Mouse (Mus musculus): ENCODE data around the gene Mrpl1. TPM values are rescaled to one million over a fixed set of nuclear protein-coding genes. Genes with fewer than 3 reads are reported as not detected.

Gene Mrpl1
- total RNA-seq, 2 experiments from 2014 or later: 21.1 to 22.8 TPM

DNA sequence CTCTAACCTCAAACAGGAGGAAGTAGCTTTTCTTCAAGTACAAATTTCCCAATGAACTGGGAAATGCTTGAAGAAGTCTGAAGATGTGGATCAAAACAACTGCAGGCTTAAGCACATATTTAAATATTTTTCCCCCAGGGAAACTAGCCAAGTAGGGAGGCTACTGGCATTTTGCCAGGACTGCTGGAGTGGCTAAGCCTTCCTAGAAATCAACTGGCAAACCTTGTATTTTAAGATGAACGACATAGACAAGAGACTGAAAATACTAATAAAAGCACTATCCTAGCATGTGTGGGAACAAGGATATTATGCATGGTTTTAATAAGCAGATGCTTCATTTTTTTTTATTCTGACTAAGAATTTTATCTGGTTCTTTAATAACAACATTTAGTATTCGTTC, 2.4 kb upstream of the Mrpl1 start:
- peak; percentile 57 to 63 for DNase-seq

GRCm38 (mm10) chr5:96207531-96207930, 1.8 kb upstream of the Mrpl1 start:
- no peak for DNase-seq

GRCm38 (mm10) chr5:96208543-96208942, 750 bp upstream of the Mrpl1 start:
- no peak for DNase-seq

DNA sequence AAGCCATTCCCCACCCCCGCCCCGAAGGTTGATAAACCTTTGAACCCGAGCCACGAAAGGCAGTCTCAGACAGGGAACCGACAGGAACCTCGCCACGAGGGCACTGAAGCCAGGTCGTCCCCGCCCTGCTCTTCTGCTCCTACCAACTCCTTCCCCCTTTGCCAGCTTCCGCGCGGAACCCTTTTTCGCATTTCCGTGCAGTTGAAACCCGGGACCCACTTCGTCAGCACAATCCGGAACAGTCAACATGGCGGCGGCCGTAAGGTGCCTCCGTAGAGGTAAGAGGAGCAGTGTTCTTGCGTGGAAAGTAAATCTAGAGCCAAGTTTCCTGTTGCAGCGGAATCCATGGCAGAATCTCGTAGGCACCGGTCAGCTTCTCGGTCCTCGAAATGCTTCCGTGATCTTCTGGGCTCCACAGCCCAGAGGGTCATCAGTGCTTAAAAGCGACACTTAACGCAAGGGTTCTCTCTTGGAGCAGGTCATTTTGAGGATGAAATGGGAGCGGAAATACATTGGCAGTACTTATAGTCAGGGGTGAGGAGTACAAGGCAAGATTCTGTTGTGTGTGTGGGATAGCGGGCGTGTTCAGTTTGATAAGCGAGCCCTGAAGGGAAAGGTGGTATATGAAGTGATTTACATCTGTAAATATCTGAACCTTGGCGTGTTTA, 757 bp downstream of the Mrpl1 start:
- DNase-seq: peak; percentile 92

DNA sequence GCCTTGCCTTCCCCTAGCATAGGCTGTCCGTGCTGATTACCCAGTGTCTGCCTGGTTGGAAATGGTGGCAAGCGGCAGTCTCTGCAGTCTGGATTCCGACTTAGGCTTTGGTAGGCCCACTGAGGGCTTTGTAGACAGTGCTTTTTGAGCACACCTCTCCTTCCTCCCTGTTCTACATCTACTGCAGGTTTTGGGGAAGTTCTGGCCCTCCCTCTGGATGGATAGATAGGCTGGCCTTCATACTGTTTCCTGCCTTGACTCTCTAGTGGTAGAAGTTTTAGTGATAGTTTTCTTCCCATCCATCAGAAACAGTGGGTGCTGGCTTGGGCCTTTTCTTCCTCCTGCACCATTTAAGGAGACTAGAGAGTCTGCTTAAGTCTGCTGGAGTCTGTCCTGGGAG, 9.4 kb downstream of the Mrpl1 start:
- no peak for DNase-seq

DNA sequence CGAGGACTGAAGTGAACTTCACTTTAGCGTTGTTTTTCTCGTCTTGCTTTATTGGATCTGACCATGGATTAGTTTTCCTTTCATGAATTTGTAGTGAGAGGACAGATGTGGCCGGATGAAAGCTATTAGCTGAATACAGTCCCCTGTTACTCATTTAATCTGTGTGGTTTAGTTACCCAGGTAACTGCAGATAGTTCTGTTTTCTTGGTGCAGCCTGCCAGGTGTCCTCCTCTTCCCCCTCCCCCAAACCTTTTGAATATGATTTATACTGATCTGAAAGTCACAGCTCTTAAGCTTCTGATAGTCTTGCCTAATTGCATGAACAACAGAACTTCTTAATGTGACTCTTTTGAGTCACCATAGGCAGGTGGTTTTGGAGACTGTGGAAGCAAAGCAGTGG, 10.2 kb downstream of the Mrpl1 start:
- DNase-seq: no peak

- no peak for DNase-seq
Observed at GRCm38 (mm10) chr5:96221298-96221697, 12.0 kb downstream of the Mrpl1 start.

GRCm38 (mm10) chr5:96221812-96222585, 12.7 kb downstream of the Mrpl1 start:
- DNase-seq: peak; percentile 37 to 41

DNA sequence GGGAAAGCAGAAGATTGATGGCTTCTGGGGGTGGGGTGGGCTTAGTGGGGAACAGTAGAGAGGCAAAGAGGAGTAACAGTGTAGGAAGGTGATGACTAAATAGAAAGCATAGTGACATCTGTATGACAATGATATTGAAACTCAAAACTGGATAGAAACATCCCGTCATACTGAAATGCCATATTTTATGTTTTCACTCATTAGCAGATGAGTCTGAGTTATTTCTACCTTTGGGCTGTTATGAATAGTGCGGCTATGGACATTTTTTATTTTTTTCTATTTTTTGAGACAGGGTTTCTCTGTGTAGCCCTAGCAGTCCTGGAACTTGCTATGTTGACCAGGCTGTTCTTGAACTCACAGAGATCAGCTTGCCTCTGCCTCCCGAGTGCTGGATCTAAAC, 13.7 kb downstream of the Mrpl1 start:
- no peak for DNase-seq

DNA sequence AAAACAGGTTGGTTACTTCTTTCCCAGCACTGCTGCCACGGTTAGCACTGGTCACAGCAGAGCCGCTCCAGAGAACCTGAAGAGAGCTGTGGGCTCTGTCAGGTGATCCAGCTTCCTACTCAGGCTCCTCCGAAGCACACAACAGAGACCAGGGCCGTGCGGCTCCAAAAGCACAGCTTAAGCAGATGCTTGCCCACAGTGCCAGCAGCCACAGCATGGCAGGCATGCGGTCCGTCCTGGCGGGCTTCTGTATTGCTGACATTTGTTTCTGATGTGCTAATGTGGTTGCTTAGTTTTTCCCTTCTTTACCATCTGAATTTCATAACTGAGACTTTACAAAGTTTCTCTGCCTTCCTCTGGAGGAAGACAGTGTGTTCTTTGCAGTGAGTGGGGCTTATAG, 17.2 kb downstream of the Mrpl1 start:
- DNase-seq: no peak

DNA sequence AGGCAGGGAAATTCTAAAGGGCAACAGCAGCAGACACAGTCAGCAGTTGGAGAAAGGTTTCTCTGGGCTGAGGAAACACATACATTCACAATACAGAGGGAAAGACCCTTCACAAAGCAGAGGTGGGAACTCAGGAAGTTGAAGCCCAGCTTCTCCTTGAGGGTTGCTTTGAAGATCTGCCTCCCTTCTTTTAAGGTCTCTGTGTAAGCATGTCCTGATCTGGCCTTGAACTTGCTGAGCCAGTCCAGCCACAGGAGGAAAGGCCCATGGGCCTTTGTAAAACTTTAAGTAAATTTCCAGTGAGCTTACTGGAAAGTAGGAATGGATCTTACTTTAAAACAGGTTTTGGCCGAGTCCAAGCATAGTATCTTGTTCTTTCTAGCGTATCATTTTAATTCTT, 19.7 kb downstream of the Mrpl1 start:
- no peak for DNase-seq

DNA sequence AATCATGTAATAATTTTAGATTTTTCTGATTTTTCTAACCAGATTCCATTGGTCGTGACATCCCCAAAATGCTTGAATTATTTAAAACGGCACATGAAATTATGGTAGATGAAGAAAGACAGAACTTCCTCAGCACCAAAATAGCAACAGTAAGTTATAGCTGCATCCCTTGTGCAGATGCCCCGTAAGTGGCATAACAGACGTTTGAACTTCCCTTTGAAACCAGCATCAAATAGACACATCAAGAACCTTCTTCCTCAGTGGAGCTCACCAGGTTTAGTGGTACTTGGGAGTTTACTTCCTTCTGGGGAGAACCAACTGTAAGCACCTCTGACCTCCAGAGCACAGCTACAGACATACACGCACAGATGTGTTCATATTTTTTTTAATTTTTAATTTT, 29.5 kb downstream of the Mrpl1 start:
- DNase-seq: no peak

DNA sequence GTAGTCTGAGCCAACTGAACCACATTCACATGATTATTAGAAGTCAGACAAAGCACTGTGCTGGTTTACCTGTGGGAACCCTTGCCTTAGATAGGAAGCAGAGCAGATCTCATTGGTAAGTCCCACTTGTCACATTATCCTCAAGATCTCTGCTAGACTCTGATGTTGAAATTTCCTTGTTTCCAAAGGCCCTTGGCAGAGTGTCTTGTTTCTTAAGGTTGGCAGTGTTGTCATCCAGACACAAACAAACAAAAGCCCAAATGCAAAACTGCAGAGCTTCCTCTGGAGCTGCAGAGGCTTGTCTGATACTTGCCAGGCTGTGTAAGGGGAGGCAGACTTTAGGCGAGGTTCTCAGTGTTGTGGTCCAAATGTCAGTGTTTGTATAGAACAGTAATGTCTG, 31.6 kb downstream of the Mrpl1 start:
- no peak for DNase-seq

DNA sequence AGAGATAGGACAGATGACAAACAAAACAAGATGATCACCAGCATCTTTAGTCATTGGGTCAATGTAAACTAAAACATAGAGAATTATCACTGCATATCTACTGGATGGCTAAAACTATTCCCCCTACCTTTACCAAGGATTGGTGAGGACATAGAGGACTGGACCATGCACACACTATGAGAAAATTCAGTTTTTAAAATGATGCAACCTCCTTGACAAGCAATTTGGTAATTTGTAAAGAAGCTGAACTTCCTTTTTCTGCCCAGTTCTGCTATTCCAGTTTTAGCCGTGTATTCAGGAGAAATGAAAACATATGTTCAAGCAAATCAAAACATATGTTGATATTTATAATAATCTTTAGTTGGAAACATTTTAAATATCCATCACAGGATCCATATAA, 35.2 kb downstream of the Mrpl1 start:
- no peak for DNase-seq

GRCm38 (mm10) chr5:96253995-96254394, 44.7 kb downstream of the Mrpl1 start:
- DNase-seq: no peak

DNA sequence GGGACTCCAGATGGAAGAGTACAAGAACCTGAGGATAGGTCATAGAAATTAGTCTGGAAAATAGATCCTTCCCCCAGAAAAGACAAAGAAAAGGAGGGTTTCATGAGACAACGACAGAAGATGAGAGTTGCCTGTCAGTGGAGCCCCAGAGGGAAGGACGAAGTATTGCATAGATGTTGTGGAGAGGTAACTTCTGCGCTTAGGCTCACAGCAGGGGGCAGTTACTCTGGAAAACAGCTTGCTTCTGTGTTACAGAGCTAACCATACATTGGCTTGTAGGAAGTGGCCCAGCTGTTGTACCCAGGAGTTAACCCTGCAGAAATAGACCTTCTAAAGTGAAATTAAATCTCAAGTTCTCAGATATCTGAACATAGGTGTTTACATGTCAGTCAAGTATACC, 45.9 kb downstream of the Mrpl1 start:
- DNase-seq: no peak

- no peak for DNase-seq
Observed at GRCm38 (mm10) chr5:96258210-96258609, 48.9 kb downstream of the Mrpl1 start.

- peak; percentile 60 to 71 for DNase-seq
Observed at GRCm38 (mm10) chr5:96267017-96267702, 57.9 kb downstream of the Mrpl1 start.

DNA sequence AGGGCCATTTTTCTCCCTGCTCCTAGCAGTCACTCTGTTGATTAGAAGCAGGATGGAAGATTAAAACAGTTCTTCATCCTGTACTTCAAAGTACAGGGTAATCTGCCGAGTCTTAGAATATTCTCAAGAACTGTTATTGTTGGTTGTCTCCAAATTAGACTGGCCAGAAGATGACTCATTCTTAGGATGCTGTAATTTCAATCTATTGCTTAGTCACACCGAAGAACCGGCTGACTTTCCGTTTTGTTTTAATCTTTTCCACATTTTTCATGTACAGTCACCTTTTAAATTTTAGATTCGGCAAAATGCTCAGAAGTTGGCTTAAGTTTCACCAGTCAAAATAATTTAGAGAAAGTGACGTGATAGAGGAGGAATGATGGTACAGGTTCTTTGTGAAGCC, 61.8 kb downstream of the Mrpl1 start:
- DNase-seq: no peak

DNA sequence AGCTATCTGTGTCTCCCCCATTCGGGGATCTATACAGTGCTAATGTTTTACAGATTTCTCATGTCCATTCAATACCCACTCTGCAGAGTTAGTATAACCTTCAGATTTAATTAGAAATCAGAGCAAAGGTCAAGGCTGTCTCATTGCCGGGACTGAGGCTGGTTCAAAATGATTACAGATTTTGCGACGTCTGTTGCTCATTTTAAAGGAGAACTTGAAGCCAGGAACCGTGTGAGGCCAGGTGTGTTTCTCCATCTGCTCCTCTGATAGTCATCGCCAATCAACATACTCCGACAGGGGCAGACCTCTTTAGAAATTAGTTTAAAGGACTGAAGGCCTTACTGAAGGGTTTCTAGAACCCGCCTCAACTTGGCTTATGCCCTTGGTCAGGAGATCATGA, 96.5 kb downstream of the Mrpl1 start:
- no peak for DNase-seq

GRCm38 (mm10) chr5:96306271-96306670, 97.0 kb downstream of the Mrpl1 start:
- DNase-seq: no peak

- peak in 1 of 2 experiments; percentile 16 for DNase-seq
Observed at GRCm38 (mm10) chr5:96306826-96307225, 97.5 kb downstream of the Mrpl1 start.

- no peak for DNase-seq
Observed at GRCm38 (mm10) chr5:96308086-96308485, 98.8 kb downstream of the Mrpl1 start.
